ENCODE assay signal across 26 mouse cellular contexts in genomic region chr6:147699449-147699848, GRCm38 (mm10).
"Had no signal": no experiment of that assay in that cellular context is flagged by ENCODE, and none has a peak within 500 bp of the region (broad histone marks: within the 10 kb centered on the region; RNA-seq: fewer than 3 reads in every experiment).

No protein-coding gene starts in this region.

- H3K27me3 ChIP-seq: embryonic facial prominence, embryonic 12.5 days; embryonic facial prominence, embryonic 13.5 days; embryonic facial prominence, embryonic 15.5 days; forebrain, embryonic 12.5 days; forebrain, embryonic 13.5 days; forebrain, embryonic 15.5 days had no signal

- DNase-seq: cerebellum, adult 8-10 months; cerebellum, adult 9-10 months; cerebellum, adult 9-11 months; cerebellum, postnatal 10 days; cerebellum, postnatal 14 days; cerebellum, postnatal 25 days; cerebellum, postnatal 36 days; embryo, embryonic 11 days; forebrain, postnatal 0 days; gastrocnemius, adult 2 months; gastrocnemius, postnatal 10 days; gastrocnemius, postnatal 14 days; gastrocnemius, postnatal 25 days; gastrocnemius, postnatal 36 days; heart, adult 18-20 months had no signal

- H3K4me3 ChIP-seq: embryonic facial prominence, embryonic 10.5 days; embryonic facial prominence, embryonic 12.5 days; embryonic facial prominence, embryonic 13.5 days; embryonic facial prominence, embryonic 15.5 days; erythroblast, embryonic 14.5 days; forebrain, embryonic 10.5 days; forebrain, embryonic 12.5 days; forebrain, embryonic 13.5 days; forebrain, embryonic 15.5 days; gastrocnemius, adult 2 months had no signal

- ATAC-seq: forebrain, embryonic 13.5 days; forebrain, embryonic 14.5 days; forebrain, embryonic 15.5 days; forebrain, embryonic 16.5 days; forebrain, postnatal 0 days had no signal

- H3K4me2 ChIP-seq: embryonic facial prominence, embryonic 12.5 days; embryonic facial prominence, embryonic 13.5 days; embryonic facial prominence, embryonic 15.5 days; forebrain, embryonic 12.5 days; forebrain, embryonic 13.5 days; forebrain, embryonic 15.5 days had no signal

- H3K9ac ChIP-seq: embryonic facial prominence, embryonic 12.5 days; embryonic facial prominence, embryonic 13.5 days; embryonic facial prominence, embryonic 15.5 days; forebrain, embryonic 12.5 days; forebrain, embryonic 13.5 days; forebrain, embryonic 15.5 days; forebrain, postnatal 0 days had no signal

- H3K9me3 ChIP-seq: embryonic facial prominence, embryonic 10.5 days; embryonic facial prominence, embryonic 12.5 days; embryonic facial prominence, embryonic 13.5 days; embryonic facial prominence, embryonic 15.5 days; forebrain, embryonic 10.5 days; forebrain, embryonic 12.5 days; forebrain, embryonic 13.5 days; forebrain, embryonic 15.5 days had no signal

- H3K4me1 ChIP-seq: embryonic facial prominence, embryonic 15.5 days; forebrain, embryonic 10.5 days; forebrain, embryonic 12.5 days; forebrain, embryonic 13.5 days; forebrain, embryonic 15.5 days had no signal

- H3K27ac ChIP-seq: embryonic facial prominence, embryonic 10.5 days; embryonic facial prominence, embryonic 12.5 days; embryonic facial prominence, embryonic 13.5 days; embryonic facial prominence, embryonic 15.5 days; forebrain, embryonic 10.5 days; forebrain, embryonic 12.5 days; forebrain, embryonic 13.5 days; forebrain, embryonic 15.5 days; gastrocnemius, adult 2 months had no signal

- H3K36me3 ChIP-seq: embryonic facial prominence, embryonic 10.5 days; embryonic facial prominence, embryonic 12.5 days; embryonic facial prominence, embryonic 13.5 days; embryonic facial prominence, embryonic 15.5 days; forebrain, embryonic 10.5 days; forebrain, embryonic 12.5 days; forebrain, embryonic 15.5 days had no signal
